Mouse (Mus musculus): Measurements from ENCODE around the gene Rph3a. TPM values are rescaled to one million over a fixed set of nuclear protein-coding genes. Genes with fewer than 3 reads are reported as not detected.

Gene Rph3a
- polyA plus RNA-seq (2014; fragmentation: Nextera tagmentation; extraction: Ambion mirVana): 0.11 and 0.16 TPM in 2 replicates

- Histone ChIP-seq H3K4me1 (ENCODE audit: control insufficient read depth, insufficient read depth, low read length) (no peaks in the 10 kb centered on the region), H3K4me3 (ENCODE audit: low read depth, low read length) (no peak within 1 kb of the TSS), H3K9ac (replicated peaks; ENCODE audit: low read depth, low read length) (no peak within 1 kb of the TSS), H3K9me3 (ENCODE audit: control insufficient read depth, low read depth, low read length) (no peaks in the 10 kb centered on the region), H3K36me3 (ENCODE audit: control insufficient read depth, insufficient read depth, low read length) (no peaks in the 10 kb centered on the region), H3K4me2 (replicated peaks; ENCODE audit: low read depth, low read length) (no peak within 1 kb of the TSS), H3K27ac (ENCODE audit: low read length) (no peak within 1 kb of the TSS), H3K27me3 (ENCODE audit: control insufficient read depth, insufficient read depth, low read length) (0 out of 2 replicates have a peak, but pooled peaks cover 4% of the 10 kb centered on the region)
- no peak for ATAC-seq (ENCODE audit: insufficient number of reproducible peaks, insufficient read depth, low FRiP score, low read depth)
- WGBS: 69% methylated on average over 12 of the region's 12 CpGs
Observed at GRCm38 (mm10) chr5:121009811-121010569, at the start of gene Rph3a. Gene Rph3a, minus strand, starts transcription at chr5:121010092.

- Histone ChIP-seq H3K4me3 (ENCODE audit: low read depth, low read length) (no peak overlapping the region), H3K27ac (ENCODE audit: low read length) (no peak overlapping the region), H3K4me1 (ENCODE audit: control insufficient read depth, insufficient read depth, low read length) (no peaks in the 10 kb centered on the region), H3K9me3 (ENCODE audit: control insufficient read depth, low read depth, low read length) (no peaks in the 10 kb centered on the region), H3K9ac (replicated peaks; ENCODE audit: low read depth, low read length) (no peak overlapping the region), H3K27me3 (ENCODE audit: control insufficient read depth, insufficient read depth, low read length) (no peaks in the 10 kb centered on the region), H3K36me3 (ENCODE audit: control insufficient read depth, insufficient read depth, low read length) (no peaks in the 10 kb centered on the region), H3K4me2 (replicated peaks; ENCODE audit: low read depth, low read length) (no peak overlapping the region)
- WGBS: 89% methylated on average over 11 of the region's 11 CpGs
- no peak for ATAC-seq (ENCODE audit: insufficient number of reproducible peaks, insufficient read depth, low FRiP score, low read depth)
Observed at GRCm38 (mm10) chr5:121058261-121058660, 48.4 kb upstream of the Rph3a start.

GRCm38 (mm10) chr5:121053886-121054285 is 44.0 kb upstream of the Rph3a start:
- WGBS: 74% methylated on average over 9 of the region's 9 CpGs
- H3K9me3 ChIP-seq (ENCODE audit: control insufficient read depth, low read depth, low read length): no peaks in the 10 kb centered on the region
- H3K27me3 ChIP-seq (ENCODE audit: control insufficient read depth, insufficient read depth, low read length): no peaks in the 10 kb centered on the region
- ATAC-seq (ENCODE audit: insufficient number of reproducible peaks, insufficient read depth, low FRiP score, low read depth): no peak
- no peak overlapping the region for H3K9ac ChIP-seq (replicated peaks; ENCODE audit: low read depth, low read length)
- H3K4me2 ChIP-seq (replicated peaks; ENCODE audit: low read depth, low read length): no peak overlapping the region
- no peak overlapping the region for H3K4me3 ChIP-seq (ENCODE audit: low read depth, low read length)
- no peaks in the 10 kb centered on the region for H3K36me3 ChIP-seq (ENCODE audit: control insufficient read depth, insufficient read depth, low read length)
- no peak overlapping the region for H3K27ac ChIP-seq (ENCODE audit: low read length)
- no peaks in the 10 kb centered on the region for H3K4me1 ChIP-seq (ENCODE audit: control insufficient read depth, insufficient read depth, low read length)

GRCm38 (mm10) chr5:121041791-121042190 is 31.9 kb upstream of the Rph3a start:
- Histone ChIP-seq H3K4me1 (ENCODE audit: control insufficient read depth, insufficient read depth, low read length) (no peaks in the 10 kb centered on the region), H3K4me2 (replicated peaks; ENCODE audit: low read depth, low read length) (no peak overlapping the region), H3K4me3 (ENCODE audit: low read depth, low read length) (no peak overlapping the region), H3K9ac (replicated peaks; ENCODE audit: low read depth, low read length) (no peak overlapping the region), H3K9me3 (ENCODE audit: control insufficient read depth, low read depth, low read length) (no peaks in the 10 kb centered on the region), H3K36me3 (ENCODE audit: control insufficient read depth, insufficient read depth, low read length) (no peaks in the 10 kb centered on the region), H3K27ac (ENCODE audit: low read length) (no peak overlapping the region), H3K27me3 (ENCODE audit: control insufficient read depth, insufficient read depth, low read length) (no peaks in the 10 kb centered on the region)
- ATAC-seq (ENCODE audit: insufficient number of reproducible peaks, insufficient read depth, low FRiP score, low read depth): no peak
- 55% methylated on average over 9 of the region's 9 CpGs for WGBS

GRCm38 (mm10) chr5:121039465-121039864 is 29.6 kb upstream of the Rph3a start:
- no peaks in the 10 kb centered on the region for H3K27me3 ChIP-seq (ENCODE audit: control insufficient read depth, insufficient read depth, low read length)
- H3K9me3 ChIP-seq (ENCODE audit: control insufficient read depth, low read depth, low read length): no peaks in the 10 kb centered on the region
- H3K4me1 ChIP-seq (ENCODE audit: control insufficient read depth, insufficient read depth, low read length): no peaks in the 10 kb centered on the region
- no peak overlapping the region for H3K4me2 ChIP-seq (replicated peaks; ENCODE audit: low read depth, low read length)
- no peaks in the 10 kb centered on the region for H3K36me3 ChIP-seq (ENCODE audit: control insufficient read depth, insufficient read depth, low read length)
- no peak for ATAC-seq (ENCODE audit: insufficient number of reproducible peaks, insufficient read depth, low FRiP score, low read depth)
- H3K4me3 ChIP-seq (ENCODE audit: low read depth, low read length): no peak overlapping the region
- no peak overlapping the region for H3K9ac ChIP-seq (replicated peaks; ENCODE audit: low read depth, low read length)
- no peak overlapping the region for H3K27ac ChIP-seq (ENCODE audit: low read length)
- WGBS: 85% methylated on average over 9 of the region's 9 CpGs

- no peak for ATAC-seq (ENCODE audit: insufficient number of reproducible peaks, insufficient read depth, low FRiP score, low read depth)
- H3K27ac ChIP-seq (ENCODE audit: low read length): no peak overlapping the region
- H3K27me3 ChIP-seq (ENCODE audit: control insufficient read depth, insufficient read depth, low read length): no peaks in the 10 kb centered on the region
- no peak overlapping the region for H3K4me2 ChIP-seq (replicated peaks; ENCODE audit: low read depth, low read length)
- H3K4me3 ChIP-seq (ENCODE audit: low read depth, low read length): no peak overlapping the region
- no peak overlapping the region for H3K9ac ChIP-seq (replicated peaks; ENCODE audit: low read depth, low read length)
- H3K4me1 ChIP-seq (ENCODE audit: control insufficient read depth, insufficient read depth, low read length): no peaks in the 10 kb centered on the region
- H3K9me3 ChIP-seq (ENCODE audit: control insufficient read depth, low read depth, low read length): no peaks in the 10 kb centered on the region
- H3K36me3 ChIP-seq (ENCODE audit: control insufficient read depth, insufficient read depth, low read length): no peaks in the 10 kb centered on the region
- WGBS: 71% methylated on average over 9 of the region's 9 CpGs
Observed at GRCm38 (mm10) chr5:121030161-121030560, 20.3 kb upstream of the Rph3a start.

- Histone ChIP-seq H3K4me2 (replicated peaks; ENCODE audit: low read depth, low read length) (no peak overlapping the region), H3K4me3 (ENCODE audit: low read depth, low read length) (no peak overlapping the region), H3K27me3 (ENCODE audit: control insufficient read depth, insufficient read depth, low read length) (no peaks in the 10 kb centered on the region), H3K36me3 (ENCODE audit: control insufficient read depth, insufficient read depth, low read length) (no peaks in the 10 kb centered on the region), H3K4me1 (ENCODE audit: control insufficient read depth, insufficient read depth, low read length) (no peaks in the 10 kb centered on the region), H3K9me3 (ENCODE audit: control insufficient read depth, low read depth, low read length) (no peaks in the 10 kb centered on the region), H3K9ac (replicated peaks; ENCODE audit: low read depth, low read length) (no peak overlapping the region), H3K27ac (ENCODE audit: low read length) (no peak overlapping the region)
- no peak for ATAC-seq (ENCODE audit: insufficient number of reproducible peaks, insufficient read depth, low FRiP score, low read depth)
- WGBS: 76% methylated on average over 9 of the region's 9 CpGs
Observed at GRCm38 (mm10) chr5:121019505-121019904, 9.6 kb upstream of the Rph3a start.

- Histone ChIP-seq H3K4me2 (replicated peaks; ENCODE audit: low read depth, low read length) (no peak overlapping the region), H3K27ac (ENCODE audit: low read length) (no peak overlapping the region), H3K9me3 (ENCODE audit: control insufficient read depth, low read depth, low read length) (no peaks in the 10 kb centered on the region), H3K9ac (replicated peaks; ENCODE audit: low read depth, low read length) (no peak overlapping the region), H3K36me3 (ENCODE audit: control insufficient read depth, insufficient read depth, low read length) (no peaks in the 10 kb centered on the region), H3K27me3 (ENCODE audit: control insufficient read depth, insufficient read depth, low read length) (no peaks in the 10 kb centered on the region), H3K4me3 (ENCODE audit: low read depth, low read length) (no peak overlapping the region), H3K4me1 (ENCODE audit: control insufficient read depth, insufficient read depth, low read length) (no peaks in the 10 kb centered on the region)
- 69% methylated on average over 5 of the region's 5 CpGs for WGBS
- no peak for ATAC-seq (ENCODE audit: insufficient number of reproducible peaks, insufficient read depth, low FRiP score, low read depth)
Observed at GRCm38 (mm10) chr5:121017699-121018098, 7.8 kb upstream of the Rph3a start.

- Histone ChIP-seq H3K9ac (replicated peaks; ENCODE audit: low read depth, low read length) (no peak overlapping the region), H3K4me3 (ENCODE audit: low read depth, low read length) (no peak overlapping the region), H3K27ac (ENCODE audit: low read length) (no peak overlapping the region), H3K9me3 (ENCODE audit: control insufficient read depth, low read depth, low read length) (no peaks in the 10 kb centered on the region), H3K27me3 (ENCODE audit: control insufficient read depth, insufficient read depth, low read length) (no peaks in the 10 kb centered on the region), H3K36me3 (ENCODE audit: control insufficient read depth, insufficient read depth, low read length) (no peaks in the 10 kb centered on the region), H3K4me2 (replicated peaks; ENCODE audit: low read depth, low read length) (no peak overlapping the region), H3K4me1 (ENCODE audit: control insufficient read depth, insufficient read depth, low read length) (no peaks in the 10 kb centered on the region)
- WGBS: 29% methylated on average over 12 of the region's 12 CpGs
- ATAC-seq (ENCODE audit: insufficient number of reproducible peaks, insufficient read depth, low FRiP score, low read depth): no peak
Observed at GRCm38 (mm10) chr5:121016405-121016804, 6.5 kb upstream of the Rph3a start.
